Mouse (Mus musculus) heart, postnatal 4 days (tissue): ENCODE results near the gene Oxsm. TPM values are rescaled to one million over a fixed set of nuclear protein-coding genes. Genes with fewer than 3 reads are reported as not detected.

ENCODE experiments used
- DNase-seq: peaks from one replicate; pipeline ENCODE4 v3.0.0; 2021
- total RNA-seq, 2 experiments: library from RNA; stranded (reverse); gene quantifications; 2 replicates each; pipeline ENCODE4 v1.2.3; 2021

Oxsm gene
- total RNA-seq: 10 to 100 TPM; 13.7 to 14.7 TPM

DNA sequence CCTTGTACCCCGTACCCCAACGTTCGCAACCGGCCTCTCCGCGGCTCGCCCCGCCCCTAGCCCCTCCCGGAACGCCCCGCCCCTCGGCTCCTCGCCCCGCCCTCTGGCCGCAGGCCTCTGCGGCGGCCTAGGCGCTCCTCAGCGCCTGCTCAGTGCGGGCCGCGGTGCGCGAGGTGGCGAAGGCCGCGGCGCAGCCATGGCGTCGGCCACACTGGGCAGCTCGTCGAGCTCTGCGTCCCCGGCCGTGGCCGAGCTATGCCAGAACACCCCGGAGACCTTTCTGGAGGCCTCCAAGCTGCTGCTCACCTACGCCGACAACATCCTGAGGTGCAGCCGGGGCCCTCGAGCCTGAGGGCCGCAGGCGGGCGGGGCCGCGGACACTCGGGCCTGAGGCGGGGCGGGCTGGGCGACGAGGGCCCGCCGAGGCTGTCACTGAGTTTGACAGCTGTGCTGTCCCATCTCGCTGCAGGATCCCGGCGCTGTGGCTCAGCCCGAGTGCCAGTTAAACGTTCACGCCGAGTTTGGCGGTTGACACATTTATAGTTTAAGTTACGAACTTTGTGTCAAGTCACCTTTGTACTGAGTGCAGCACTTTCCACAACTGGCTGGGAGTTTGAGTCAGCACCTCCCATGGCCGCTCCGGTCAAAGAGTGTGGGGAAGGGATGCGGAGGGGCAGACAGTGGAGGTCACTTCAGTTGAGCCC is at the start of gene Oxsm, which contains the start of gene Ngly1:
Gene Oxsm (minus strand): TSS at position 638 of the 704 bp plus-strand sequence.
Gene Ngly1 (plus strand): TSS at position 110 of the 704 bp plus-strand sequence.
- DNase-seq: peak; percentile 92

- no peak for DNase-seq
Measured at GRCm38 (mm10) chr14:16296816-16297468, 47.3 kb upstream of the Oxsm start.

- DNase-seq: no peak
Measured at GRCm38 (mm10) chr14:16293921-16294320, 44.3 kb upstream of the Oxsm start.

DNA sequence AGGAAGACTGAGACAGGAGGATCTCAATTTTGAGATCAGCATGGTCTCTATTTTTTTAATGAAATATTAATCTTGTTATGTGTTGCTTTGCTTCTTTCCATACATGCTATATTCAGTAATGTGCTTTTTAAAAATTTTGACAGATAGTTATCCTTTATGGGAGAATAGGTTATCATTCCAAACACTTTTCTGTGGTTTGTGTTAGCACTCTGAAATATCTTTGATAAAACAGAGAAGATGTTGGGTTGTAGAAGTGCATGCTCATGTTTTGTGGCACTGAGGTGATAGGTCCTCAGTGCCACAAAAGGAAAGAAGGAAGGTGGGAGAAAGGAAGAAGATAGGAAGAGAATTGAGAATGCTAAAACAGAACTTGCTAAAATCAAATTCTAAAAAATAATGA is 43.4 kb upstream of the Oxsm start:
- no peak for DNase-seq

GRCm38 (mm10) chr14:16292371-16292770 is 42.8 kb upstream of the Oxsm start:
- no peak for DNase-seq

GRCm38 (mm10) chr14:16283966-16284365 is 34.4 kb upstream of the Oxsm start:
- DNase-seq: no peak

DNA sequence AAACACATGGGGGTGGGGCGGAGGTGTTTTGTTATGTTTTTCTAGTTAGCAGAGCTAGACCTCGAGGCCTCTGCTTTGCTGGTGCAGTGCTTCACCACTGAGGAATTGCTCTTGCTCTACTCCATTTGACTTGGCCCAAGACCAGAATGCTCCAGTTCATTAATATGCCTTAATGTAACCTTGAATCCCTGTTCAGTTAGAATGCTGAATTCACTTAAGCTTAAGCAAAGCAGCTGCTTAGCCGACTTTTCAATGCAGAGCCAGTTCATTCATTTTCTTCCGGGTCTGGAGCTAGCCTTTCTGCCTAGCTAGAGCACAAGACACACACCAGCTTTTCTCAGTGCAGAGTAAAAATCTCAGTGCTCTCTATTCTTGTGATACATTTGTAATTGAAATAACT is 29.6 kb upstream of the Oxsm start:
- DNase-seq: no peak

DNA sequence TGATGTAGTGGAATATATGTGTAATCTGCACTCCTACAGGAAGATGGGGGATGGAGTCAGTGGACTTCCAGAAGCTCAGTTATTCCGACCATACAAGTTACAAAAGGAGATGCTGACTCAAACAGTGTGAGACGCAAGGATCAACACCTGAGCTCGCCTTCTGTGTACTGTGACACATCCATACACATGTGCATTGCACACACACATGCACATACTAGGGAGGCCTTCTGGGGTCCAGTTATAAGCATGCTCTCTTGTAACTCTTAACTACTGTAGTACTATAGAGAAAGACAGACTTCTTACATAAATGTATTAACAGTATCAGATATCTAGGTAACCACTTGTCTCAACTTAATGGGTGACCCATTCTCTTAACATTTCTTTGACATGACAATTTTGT is 24.1 kb upstream of the Oxsm start:
- no peak for DNase-seq

DNA sequence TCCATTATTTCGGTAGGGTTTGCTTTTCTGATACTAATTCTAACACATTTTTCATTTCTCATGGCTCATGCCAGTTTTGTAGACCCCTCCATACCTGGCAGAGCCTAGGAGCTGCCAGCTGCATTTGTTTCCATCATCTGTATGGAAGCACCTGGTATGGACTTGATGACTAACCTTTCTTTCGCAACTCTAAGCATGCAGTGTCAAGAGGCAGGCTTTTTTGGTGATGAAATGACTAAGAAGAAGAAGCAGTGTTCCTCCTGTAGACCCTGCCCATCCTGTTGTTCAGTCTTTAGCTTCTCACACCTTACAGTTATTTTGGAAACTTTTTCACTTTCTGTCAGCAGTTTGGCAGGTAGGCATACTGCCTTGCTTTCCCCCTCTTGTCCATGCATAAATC is 20.2 kb upstream of the Oxsm start:
- DNase-seq: no peak

GRCm38 (mm10) chr14:16267028-16267427 is 17.4 kb upstream of the Oxsm start:
- DNase-seq: no peak

- DNase-seq: no peak
Measured at GRCm38 (mm10) chr14:16261869-16262268, 12.3 kb upstream of the Oxsm start.

- no peak for DNase-seq
Measured at GRCm38 (mm10) chr14:16260541-16260940, 10.9 kb upstream of the Oxsm start.

GRCm38 (mm10) chr14:16256209-16256608 is 6.6 kb upstream of the Oxsm start:
- DNase-seq: no peak

DNA sequence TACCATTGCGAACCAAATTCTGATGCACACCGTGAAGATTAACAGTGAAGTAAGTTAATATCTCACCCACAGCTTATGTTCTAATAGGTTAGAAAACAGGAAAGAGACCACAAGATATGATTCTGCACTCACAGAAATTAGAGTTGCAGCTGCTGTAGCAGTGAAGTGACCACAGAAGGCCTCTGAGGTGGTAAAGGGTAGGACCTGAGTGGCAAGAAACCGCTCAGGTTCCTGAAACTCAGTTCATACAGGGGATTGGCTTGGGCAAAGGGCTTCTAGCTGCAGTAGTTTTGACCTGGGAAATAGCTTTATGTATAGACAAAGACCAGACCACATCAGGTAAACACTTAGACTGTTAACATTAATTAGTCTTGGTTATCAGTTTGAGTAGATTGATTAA is 6.1 kb upstream of the Oxsm start:
- no peak for DNase-seq

GRCm38 (mm10) chr14:16250099-16250498 is 491 bp upstream of the Oxsm start:
- no peak for DNase-seq

DNA sequence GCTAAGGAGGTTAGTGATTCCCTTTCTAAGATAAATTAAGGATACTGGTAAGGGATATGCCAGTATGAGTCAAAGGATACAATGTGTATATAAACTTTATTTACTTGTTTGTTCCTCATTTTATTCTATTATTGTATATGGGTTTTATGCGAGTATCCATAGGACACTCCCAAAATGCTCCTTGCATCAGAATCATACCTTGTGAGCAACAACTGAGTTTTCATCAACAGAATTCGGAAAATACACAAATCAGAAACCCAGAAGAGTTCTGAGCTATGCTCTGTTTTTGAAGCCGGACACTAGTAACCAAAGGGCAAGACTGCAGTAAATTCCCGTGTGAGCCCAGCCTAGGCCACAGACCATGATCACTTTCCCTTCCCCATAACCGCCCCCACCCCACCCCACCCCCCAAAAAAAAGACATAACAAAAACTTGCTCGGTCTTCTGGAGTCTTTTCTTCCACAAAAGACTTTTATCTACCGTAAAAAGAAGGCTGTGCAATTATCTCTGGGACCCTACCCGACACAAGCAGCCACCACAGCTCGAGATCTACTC is 928 bp downstream of the Oxsm start:
- DNase-seq: no peak

DNA sequence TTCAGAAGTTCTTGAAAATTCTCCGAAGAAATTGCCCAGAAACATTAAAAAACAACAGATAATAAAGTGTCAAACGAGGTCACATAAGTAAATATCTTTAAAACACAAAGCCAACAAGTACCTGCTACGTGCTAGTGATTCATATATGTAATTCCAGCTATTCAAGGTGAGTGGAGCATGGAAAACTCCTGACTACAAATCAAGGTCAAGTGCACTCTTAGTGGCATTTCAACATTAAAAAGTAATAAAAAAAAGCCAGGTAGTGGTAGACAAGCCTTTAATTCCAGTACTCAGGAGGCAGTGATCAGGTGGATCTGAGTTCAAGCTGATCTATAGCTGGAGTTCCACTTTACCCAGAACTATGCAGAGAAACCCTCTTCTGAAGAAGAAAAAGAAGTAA is 1.5 kb downstream of the Oxsm start:
- DNase-seq: no peak

GRCm38 (mm10) chr14:16246340-16246912 is 3.2 kb downstream of the Oxsm start:
- DNase-seq: no peak

GRCm38 (mm10) chr14:16245127-16245526 is 4.5 kb downstream of the Oxsm start:
- no peak for DNase-seq

DNA sequence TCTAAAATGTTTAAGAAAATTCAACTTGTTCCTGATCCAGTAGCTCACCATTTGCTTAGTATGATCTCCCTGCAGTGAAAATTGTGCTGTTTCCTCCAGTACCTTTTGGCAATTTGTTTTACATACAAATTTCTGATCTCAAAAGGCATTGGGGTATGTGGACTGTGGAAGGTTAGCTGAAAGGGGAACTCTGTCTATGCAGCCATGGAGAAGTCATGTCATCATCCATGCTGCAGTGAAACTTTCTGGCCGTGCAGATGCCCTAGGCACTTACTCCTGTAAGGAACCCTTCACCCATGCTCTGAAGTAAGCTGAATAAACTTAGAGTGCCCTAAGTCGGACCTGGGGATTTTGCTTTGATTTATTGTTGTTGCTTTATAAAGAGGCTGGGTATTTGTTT is 5.2 kb downstream of the Oxsm start:
- no peak for DNase-seq

GRCm38 (mm10) chr14:16243603-16244209 is 5.9 kb downstream of the Oxsm start:
- peak; percentile 11 for DNase-seq

DNA sequence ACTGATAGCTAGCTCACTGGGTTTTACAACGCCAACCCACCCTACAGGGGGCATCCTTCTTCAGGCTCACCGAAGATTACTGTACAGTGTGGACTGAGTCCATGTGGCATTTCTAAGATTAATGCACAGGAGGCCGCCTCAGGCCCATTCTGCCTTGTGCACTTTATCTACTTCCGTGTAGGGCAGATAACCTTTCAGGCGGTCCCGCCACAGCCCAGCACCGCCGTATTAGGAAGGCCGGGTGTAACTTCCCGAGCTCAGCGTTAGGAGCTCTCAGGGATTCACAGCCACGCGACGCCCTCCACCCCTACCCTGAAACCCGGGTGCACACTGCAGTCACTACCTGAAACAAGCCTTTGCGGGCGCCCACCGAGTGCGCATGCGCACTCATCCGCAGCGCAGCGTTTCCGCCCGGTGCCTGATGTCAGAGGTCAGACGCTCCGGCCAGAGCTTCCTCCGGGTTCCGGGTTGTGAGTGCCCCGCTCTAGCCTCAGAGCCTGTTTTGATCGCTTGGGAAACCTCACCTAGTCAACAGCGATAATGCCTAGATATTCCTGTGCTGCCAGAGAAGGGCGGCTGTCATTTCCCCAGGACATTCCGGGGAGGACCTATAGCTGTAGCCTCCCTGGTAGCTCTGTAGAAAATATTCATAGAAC is 6.5 kb downstream of the Oxsm start:
- DNase-seq: peak; percentile 92
